In the genomic region with DNA sequence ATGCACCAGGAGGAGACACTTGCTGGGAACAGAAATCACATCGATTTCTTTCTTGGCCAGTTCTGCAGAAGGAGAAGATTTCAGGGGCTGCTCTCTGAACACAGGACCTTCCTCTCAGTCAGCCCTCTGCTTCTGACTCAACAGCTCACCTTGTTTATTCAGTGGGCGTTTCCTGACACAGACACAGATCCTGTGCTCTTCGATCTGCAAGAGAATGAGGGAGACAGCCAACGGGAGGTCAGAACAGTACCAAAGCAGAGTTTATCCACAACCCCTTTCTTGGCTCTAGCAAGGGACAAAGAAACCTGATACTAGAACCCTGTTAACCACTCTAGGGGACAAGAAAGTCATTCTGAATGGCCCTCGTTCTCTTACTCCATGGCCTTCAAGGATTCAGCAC, we compare ENCODE assay signal across 30 mouse cellular contexts. TPM values are rescaled to one million over a fixed set of nuclear protein-coding genes. Genes with fewer than 3 reads are reported as not detected.
A peak's percentile ranks its signal among the peaks of the same experiment; 100 is the strongest.
DNase-seq lines count a peak whose midpoint lies in the region; ATAC-seq and TF ChIP-seq lines count a peak whose summit lies in the region.
"Had no signal": no experiment of that assay in that cellular context is flagged by ENCODE, and none has a peak within 500 bp of the region (broad histone marks: within the 10 kb centered on the region; RNA-seq: fewer than 3 reads in every experiment).

No protein-coding gene starts in this region.

- no peaks in the 10 kb centered on the region for H3K9me3 ChIP-seq in liver, postnatal 0 days (ENCODE audit: low read length)
- H3K9me3 ChIP-seq in liver, embryonic 11.5 days (ENCODE audit: control insufficient read depth, low read length) = no peaks in the 10 kb centered on the region
- H3K9me3 ChIP-seq in ES-E14 (ENCODE audit: control insufficient read depth, insufficient read depth, low read depth, low read length) = no peaks in the 10 kb centered on the region
- H3K9me3 ChIP-seq in stomach, postnatal 0 days (ENCODE audit: control insufficient read depth, low read length) = no peaks in the 10 kb centered on the region
- H3K9me3 ChIP-seq: forebrain, embryonic 10.5 days; forebrain, embryonic 13.5 days; hindbrain, embryonic 12.5 days; hindbrain, embryonic 15.5 days had no signal

- no peak overlapping the region for H3K27ac ChIP-seq in liver, postnatal 0 days (ENCODE audit: low read depth)
- no peak overlapping the region for H3K27ac ChIP-seq in liver, embryonic 11.5 days (ENCODE audit: low read depth, low read length)
- H3K27ac ChIP-seq in ES-E14 (ENCODE audit: insufficient read depth, low read depth, low read length, poor library complexity, severe bottlenecking) = peak overlapping the region; percentile 75
- H3K27ac ChIP-seq in stomach, postnatal 0 days (replicated peaks) = 0 out of 2 replicates have a peak overlapping the region, but pooled peaks have one; percentile 24
- H3K27ac ChIP-seq: forebrain, embryonic 10.5 days; forebrain, embryonic 13.5 days; hindbrain, embryonic 12.5 days; hindbrain, embryonic 15.5 days had no signal

- DNase-seq in liver, postnatal 0 days = no peak
- DNase-seq in liver, embryonic 11.5 days (ENCODE audit: low spot score) = no peak
- DNase-seq in ES-E14 (ENCODE audit: low read depth, low spot score) = no peak
- no peak for DNase-seq in stomach, postnatal 0 days (ENCODE audit: low spot score)
- no peak for DNase-seq in layer of hippocampus, adult 18-20 months (ENCODE audit: low spot score in 2 of 2)
- DNase-seq in kidney, postnatal 36 days = no peak
- DNase-seq in thymus, postnatal 10 days (ENCODE audit: low spot score in 2 of 2) = no peak
- DNase-seq: adrenal gland, postnatal 10 days; adrenal gland, postnatal 36 days; B cell, adult 2 months; cerebellum, adult 18-20 months; cerebellum, adult 9-10 months; cerebellum, postnatal 14 days; gastrocnemius, postnatal 10 days; gastrocnemius, postnatal 36 days had no signal

- no peak overlapping the region for H3K4me3 ChIP-seq in liver, postnatal 0 days (ENCODE audit: low read depth, low read length)
- H3K4me3 ChIP-seq in liver, embryonic 11.5 days (ENCODE audit: low read depth, low read length) = no peak overlapping the region
- H3K4me3 ChIP-seq in ES-E14 (ENCODE audit: insufficient read depth in 1 of 2, low read depth in 1 of 2, low read length in 2 of 2, poor library complexity in 1 of 2, severe bottlenecking in 1 of 2) = no peak overlapping the region
- H3K4me3 ChIP-seq in stomach, postnatal 0 days (ENCODE audit: low read depth, low read length) = no peak overlapping the region
- H3K4me3 ChIP-seq: forebrain, embryonic 10.5 days; forebrain, embryonic 13.5 days; hindbrain, embryonic 12.5 days; hindbrain, embryonic 15.5 days had no signal

- in situ Hi-C loops in ES-E14 (cut with MboI; ENCODE audit: low sequenced_read_pairs in 2 of 2, unreplicated experiment in 2 of 2) = no loop called here

- no peak overlapping the region for H3K4me2 ChIP-seq in liver, postnatal 0 days (ENCODE audit: low read depth, low read length)
- H3K4me2 ChIP-seq in liver, embryonic 11.5 days = no peak overlapping the region
- H3K4me2 ChIP-seq in stomach, postnatal 0 days (replicated peaks; ENCODE audit: low read depth) = no peak overlapping the region
- H3K4me2 ChIP-seq: forebrain, embryonic 13.5 days; heart, embryonic 11.5 days; hindbrain, embryonic 12.5 days; hindbrain, embryonic 15.5 days had no signal

- H3K9ac ChIP-seq in liver, postnatal 0 days (replicated peaks) = no peak overlapping the region
- no peak overlapping the region for H3K9ac ChIP-seq in liver, embryonic 11.5 days (ENCODE audit: low read depth, low read length)
- no peak overlapping the region for H3K9ac ChIP-seq in ES-E14 (ENCODE audit: insufficient read depth, low read depth, low read length, poor library complexity, severe bottlenecking)
- no peak overlapping the region for H3K9ac ChIP-seq in stomach, postnatal 0 days (ENCODE audit: low read length)
- H3K9ac ChIP-seq: forebrain, embryonic 13.5 days; hindbrain, embryonic 12.5 days; hindbrain, embryonic 15.5 days had no signal

- peak; percentile 54; the same call in 1 of the 2 replicates for ATAC-seq in liver, postnatal 0 days
- ATAC-seq in liver, embryonic 11.5 days (replicated peaks; ENCODE audit: low FRiP score) = no peak
- no peak for ATAC-seq in stomach, postnatal 0 days (ENCODE audit: low FRiP score, low TSS enrichment)
- ATAC-seq: forebrain, embryonic 13.5 days; forebrain, embryonic 16.5 days had no signal

- TF ChIP-seq EP300 in liver, postnatal 0 days (IDR thresholded peaks at IDR 0.05; ENCODE audit: low read depth) = no peak
- TF ChIP-seq EP300 in stomach, postnatal 0 days (optimal IDR thresholded peaks at IDR 0.05) = no peak

- H3K36me3 ChIP-seq in liver, postnatal 0 days (replicated peaks; ENCODE audit: insufficient read depth, low read length) = peaks cover 76% of the 10 kb centered on the region
- peaks cover 80% of the 10 kb centered on the region for H3K36me3 ChIP-seq in liver, embryonic 11.5 days (ENCODE audit: control insufficient read depth, insufficient read depth, low read length)
- H3K36me3 ChIP-seq in ES-E14 (ENCODE audit: control insufficient read depth, insufficient read depth, low read length, poor library complexity, severe bottlenecking) = peaks cover 80% of the 10 kb centered on the region
- peaks cover 10% of the 10 kb centered on the region; the same call in 1 of the 2 replicates for H3K36me3 ChIP-seq in stomach, postnatal 0 days (ENCODE audit: control insufficient read depth, insufficient read depth, low read length)
- H3K36me3 ChIP-seq: hindbrain, embryonic 15.5 days had no signal

- 71% methylated on average over 5 of the region's 5 CpGs for WGBS in liver, postnatal 0 days (ENCODE audit: insufficient replicate concordance)
- WGBS in liver, embryonic 11.5 days = 88% methylated on average over 5 of the region's 5 CpGs
- 64% methylated on average over 5 of the region's 5 CpGs for WGBS in stomach, postnatal 0 days

- no peaks in the 10 kb centered on the region for H3K4me1 ChIP-seq in liver, postnatal 0 days (ENCODE audit: insufficient read depth)
- H3K4me1 ChIP-seq in liver, embryonic 11.5 days (replicated peaks; ENCODE audit: control insufficient read depth, insufficient read depth, low read length) = no peaks in the 10 kb centered on the region
- H3K4me1 ChIP-seq in ES-E14 (ENCODE audit: control insufficient read depth in 2 of 2, insufficient read depth in 2 of 2, low read length in 2 of 2, poor library complexity in 1 of 2) = peaks cover 2 to 15% of the 10 kb centered on the region in 2 experiments; a peak in 2 of 4 replicates
- H3K4me1 ChIP-seq in stomach, postnatal 0 days (replicated peaks; ENCODE audit: control insufficient read depth, insufficient read depth) = no peaks in the 10 kb centered on the region
- H3K4me1 ChIP-seq: forebrain, embryonic 10.5 days; forebrain, embryonic 13.5 days; hindbrain, embryonic 12.5 days; hindbrain, embryonic 15.5 days had no signal

- H3K27me3 ChIP-seq in liver, postnatal 0 days (ENCODE audit: insufficient read depth, low read length) = no peaks in the 10 kb centered on the region
- no peaks in the 10 kb centered on the region for H3K27me3 ChIP-seq in liver, embryonic 11.5 days (replicated peaks; ENCODE audit: control insufficient read depth, insufficient read depth, low read length)
- no peaks in the 10 kb centered on the region for H3K27me3 ChIP-seq in stomach, postnatal 0 days (ENCODE audit: control insufficient read depth, insufficient read depth, low read length)
- H3K27me3 ChIP-seq: CH12.LX; forebrain, embryonic 13.5 days; hindbrain, embryonic 12.5 days; hindbrain, embryonic 15.5 days had no signal

- no peak for TF ChIP-seq CTCF in liver, postnatal 0 days (IDR thresholded peaks at IDR 0.05; ENCODE audit: low read depth)
- TF ChIP-seq CTCF in stomach, postnatal 0 days (IDR thresholded peaks at IDR 0.05; ENCODE audit: low read depth) = no peak

TF ChIP-seq in ES-E14, 5 proteins besides CTCF, POLR2A, EP300 and RAD21 (continues in another document):
- TF ChIP-seq HCFC1 (IDR thresholded peaks at IDR 0.05; ENCODE audit: borderline replicate concordance, insufficient read depth, low read length) (no peak), ZC3H11A (IDR thresholded peaks at IDR 0.05; ENCODE audit: borderline replicate concordance, low read depth, low read length) (no peak), CHD2 (IDR thresholded peaks at IDR 0.05; ENCODE audit: low read depth, low read length) (no peak)

RNA-seq across cellular contexts. Expression of a gene that starts 12.5 kb away (rescaled TPM):
- 10.7 and 11.8 TPM in 2 replicates for polyA plus RNA-seq in liver, postnatal 0 days (2015; fragmentation: Nextera tagmentation; extraction: Ambion mirVana)
- 57.3 and 68.0 TPM in 2 replicates for polyA plus RNA-seq in liver, embryonic 11.5 days (2014; fragmentation: Nextera tagmentation; extraction: Ambion mirVana)
- total RNA-seq in ES-E14 (2012; rRNA removed) = 73.1 and 86.0 TPM in 2 replicates
- 7.9 and 11.5 TPM in 2 replicates for polyA plus RNA-seq in stomach, postnatal 0 days (2015; fragmentation: Nextera tagmentation; extraction: Ambion mirVana)
- total RNA-seq in layer of hippocampus, adult 18-20 months (2021) = under 1 TPM in 1 of 2 experiments, not detected in 1; 0.35 TPM
- total RNA-seq: gastrocnemius, adult 18-20 months had no signal

RNA-seq across cellular contexts. Expression of a gene that starts 13.9 kb away (rescaled TPM):
- 543 and 557 TPM in 2 replicates for polyA plus RNA-seq in liver, postnatal 0 days (2015; fragmentation: Nextera tagmentation; extraction: Ambion mirVana)
- polyA plus RNA-seq in liver, embryonic 11.5 days (2014; fragmentation: Nextera tagmentation; extraction: Ambion mirVana) = 1,349 and 1,481 TPM in 2 replicates
- 3,133 and 3,400 TPM in 2 replicates for total RNA-seq in ES-E14 (2012; rRNA removed)
- polyA plus RNA-seq in stomach, postnatal 0 days (2015; fragmentation: Nextera tagmentation; extraction: Ambion mirVana) = 752 and 809 TPM in 2 replicates
- total RNA-seq in layer of hippocampus, adult 18-20 months (2021) = 100 to 1,000 TPM; 576 to 601 TPM

RNA-seq across cellular contexts. Expression of a gene that starts 36.2 kb away (rescaled TPM):
- 4.8 TPM in 2 replicates for polyA plus RNA-seq in liver, postnatal 0 days (2015; fragmentation: Nextera tagmentation; extraction: Ambion mirVana)
- 2.4 and 2.5 TPM in 2 replicates for polyA plus RNA-seq in liver, embryonic 11.5 days (2014; fragmentation: Nextera tagmentation; extraction: Ambion mirVana)
- 26.7 and 28.3 TPM in 2 replicates for total RNA-seq in ES-E14 (2012; rRNA removed)
- 18.1 and 18.7 TPM in 2 replicates for polyA plus RNA-seq in stomach, postnatal 0 days (2015; fragmentation: Nextera tagmentation; extraction: Ambion mirVana)
- 1 to 10 TPM; 8.7 to 9.2 TPM for total RNA-seq in layer of hippocampus, adult 18-20 months (2021)

RNA-seq across cellular contexts. Expression of a gene that starts 43.3 kb away (rescaled TPM):
- 0.33 TPM in 1 of 2 replicates, not detected in the other for polyA plus RNA-seq in liver, postnatal 0 days (2015; fragmentation: Nextera tagmentation; extraction: Ambion mirVana)
- not detected in 2 replicates for polyA plus RNA-seq in liver, embryonic 11.5 days (2014; fragmentation: Nextera tagmentation; extraction: Ambion mirVana)
- 0.49 and 1.2 TPM in 2 replicates for total RNA-seq in ES-E14 (2012; rRNA removed)
- polyA plus RNA-seq in stomach, postnatal 0 days (2015; fragmentation: Nextera tagmentation; extraction: Ambion mirVana) = 0.58 and 0.62 TPM in 2 replicates
- total RNA-seq in layer of hippocampus, adult 18-20 months (2021) = 1 to 10 TPM in 1 of 2 experiments, under 1 TPM in 1; 0.46 to 1.1 TPM
- total RNA-seq: adrenal gland, adult 18-20 months; adrenal gland, postnatal 10 days; adrenal gland, postnatal 36 days; gastrocnemius, adult 18-20 months; gastrocnemius, postnatal 10 days; gastrocnemius, postnatal 36 days; granulocyte monocyte progenitor cell, adult 5-6 weeks; heart, postnatal 25 days; hematopoietic stem cell, adult 5-6 weeks had no signal
- polyA plus RNA-seq: embryonic facial prominence, embryonic 11.5 days; forebrain, embryonic 10.5 days; forebrain, embryonic 13.5 days; heart, embryonic 11.5 days; heart, embryonic 14.5 days; heart, postnatal 0 days; hindbrain, embryonic 12.5 days had no signal

RNA-seq across cellular contexts. Expression of a gene that starts 44.4 kb away (rescaled TPM):
- polyA plus RNA-seq in liver, postnatal 0 days (2015; fragmentation: Nextera tagmentation; extraction: Ambion mirVana) = 2.3 and 2.5 TPM in 2 replicates
- polyA plus RNA-seq in liver, embryonic 11.5 days (2014; fragmentation: Nextera tagmentation; extraction: Ambion mirVana) = 8.3 and 8.5 TPM in 2 replicates
- 51.2 and 87.1 TPM in 2 replicates for total RNA-seq in ES-E14 (2012; rRNA removed)
- 5.7 and 5.9 TPM in 2 replicates for polyA plus RNA-seq in stomach, postnatal 0 days (2015; fragmentation: Nextera tagmentation; extraction: Ambion mirVana)
- total RNA-seq in layer of hippocampus, adult 18-20 months (2021) = 10 to 100 TPM; 13.9 to 16.9 TPM

Comparison
In these comparisons a context has a peak if more than half of its experiments do, and no peak if none do; other contexts are left out.
1. H3K27ac ChIP-seq: peak in ES-E14 (single experiment) and stomach, postnatal 0 days (single experiment); none in liver, postnatal 0 days (single experiment) and liver, embryonic 11.5 days (single experiment).